In genomic region chrX:106135484-106135883, GRCm38 (mm10) we compare ENCODE assay signal across 15 mouse cellular contexts. TPM values are rescaled to one million over a fixed set of nuclear protein-coding genes. Genes with fewer than 3 reads are reported as not detected.
DNase-seq lines count a peak whose midpoint lies in the region; ATAC-seq and TF ChIP-seq lines count a peak whose summit lies in the region.
"Had no signal": no experiment of that assay in that cellular context is flagged by ENCODE, and none has a peak within 500 bp of the region (broad histone marks: within the 10 kb centered on the region; RNA-seq: fewer than 3 reads in every experiment).

No protein-coding gene starts in this region.

- H3K27ac ChIP-seq in spleen, adult 2 months (ENCODE audit: insufficient read depth, low read length): peak overlapping the region; percentile 63; the same call in 1 of the 2 replicates
- peak overlapping the region; percentile 70 for H3K27ac ChIP-seq in liver, postnatal 0 days (ENCODE audit: low read depth)
- 0 out of 2 replicates have a peak overlapping the region, but pooled peaks have one; percentile 45 for H3K27ac ChIP-seq in stomach, postnatal 0 days (replicated peaks)
- H3K27ac ChIP-seq: embryonic facial prominence, embryonic 12.5 days; midbrain, embryonic 15.5 days; neural tube, embryonic 15.5 days had no signal

- no peaks in the 10 kb centered on the region for H3K9me3 ChIP-seq in liver, postnatal 0 days (ENCODE audit: low read length)
- H3K9me3 ChIP-seq in stomach, postnatal 0 days (ENCODE audit: control insufficient read depth, low read length): no peaks in the 10 kb centered on the region
- H3K9me3 ChIP-seq: embryonic facial prominence, embryonic 12.5 days; midbrain, embryonic 15.5 days; neural tube, embryonic 15.5 days had no signal

- H3K4me2 ChIP-seq in liver, postnatal 0 days (ENCODE audit: low read depth, low read length): peak overlapping the region; percentile 32; the same call in 1 of the 2 replicates
- no peak overlapping the region for H3K4me2 ChIP-seq in stomach, postnatal 0 days (replicated peaks; ENCODE audit: low read depth)
- H3K4me2 ChIP-seq: embryonic facial prominence, embryonic 12.5 days; midbrain, embryonic 15.5 days; neural tube, embryonic 15.5 days had no signal

- no peak for TF ChIP-seq EP300 in liver, postnatal 0 days (IDR thresholded peaks at IDR 0.05; ENCODE audit: low read depth)
- TF ChIP-seq EP300 in stomach, postnatal 0 days (optimal IDR thresholded peaks at IDR 0.05): no peak

- no peak overlapping the region for H3K9ac ChIP-seq in liver, postnatal 0 days (replicated peaks)
- H3K9ac ChIP-seq in stomach, postnatal 0 days (ENCODE audit: low read length): no peak overlapping the region
- H3K9ac ChIP-seq: embryonic facial prominence, embryonic 12.5 days; midbrain, embryonic 15.5 days; neural tube, embryonic 15.5 days had no signal

- no peak for TF ChIP-seq POLR2A in spleen, adult 2 months (IDR thresholded peaks at IDR 0.05; ENCODE audit: low read depth, low read length)

- no peak for ATAC-seq in liver, postnatal 0 days
- no peak for ATAC-seq in stomach, postnatal 0 days (ENCODE audit: low FRiP score, low TSS enrichment)
- ATAC-seq: midbrain, embryonic 15.5 days had no signal

- TF ChIP-seq CTCF in spleen, adult 2 months (IDR thresholded peaks at IDR 0.05; ENCODE audit: extremely low read depth, insufficient read depth, insufficient read length, insufficient replicate concordance): no peak
- no peak for TF ChIP-seq CTCF in liver, postnatal 0 days (IDR thresholded peaks at IDR 0.05; ENCODE audit: low read depth)
- no peak for TF ChIP-seq CTCF in stomach, postnatal 0 days (IDR thresholded peaks at IDR 0.05; ENCODE audit: low read depth)

- 59% methylated on average over 4 of the region's 4 CpGs for WGBS in spleen, adult 2 months
- 71% methylated on average over 4 of the region's 4 CpGs for WGBS in liver, postnatal 0 days (ENCODE audit: insufficient replicate concordance)
- 68% methylated on average over 4 of the region's 4 CpGs for WGBS in stomach, postnatal 0 days

- no peaks in the 10 kb centered on the region for H3K27me3 ChIP-seq in spleen, adult 2 months (ENCODE audit: control insufficient read depth, insufficient read depth, low read length)
- no peaks in the 10 kb centered on the region for H3K27me3 ChIP-seq in liver, postnatal 0 days (ENCODE audit: insufficient read depth, low read length)
- no peaks in the 10 kb centered on the region for H3K27me3 ChIP-seq in stomach, postnatal 0 days (ENCODE audit: control insufficient read depth, insufficient read depth, low read length)
- H3K27me3 ChIP-seq: embryonic facial prominence, embryonic 12.5 days; midbrain, embryonic 15.5 days; neural tube, embryonic 15.5 days had no signal

- no peaks in the 10 kb centered on the region for H3K36me3 ChIP-seq in spleen, adult 2 months (ENCODE audit: control insufficient read depth, insufficient read depth, low read length)
- no peaks in the 10 kb centered on the region for H3K36me3 ChIP-seq in liver, postnatal 0 days (replicated peaks; ENCODE audit: insufficient read depth, low read length)
- no peaks in the 10 kb centered on the region for H3K36me3 ChIP-seq in stomach, postnatal 0 days (ENCODE audit: control insufficient read depth, insufficient read depth, low read length)
- H3K36me3 ChIP-seq: embryonic facial prominence, embryonic 12.5 days; midbrain, embryonic 15.5 days; neural tube, embryonic 15.5 days had no signal

- H3K4me1 ChIP-seq in spleen, adult 2 months (ENCODE audit: control insufficient read depth, insufficient read depth, insufficient read length): peaks cover 7% of the 10 kb centered on the region
- H3K4me1 ChIP-seq in liver, postnatal 0 days (ENCODE audit: insufficient read depth): peaks cover 13% of the 10 kb centered on the region
- H3K4me1 ChIP-seq in stomach, postnatal 0 days (replicated peaks; ENCODE audit: control insufficient read depth, insufficient read depth): no peaks in the 10 kb centered on the region
- H3K4me1 ChIP-seq: embryonic facial prominence, embryonic 12.5 days; midbrain, embryonic 15.5 days; neural tube, embryonic 15.5 days had no signal

- peak; percentile 6 for DNase-seq in adrenal gland, postnatal 14 days
- DNase-seq in adrenal gland, postnatal 36 days: no peak
- DNase-seq in spleen, adult 2 months (ENCODE audit: low read depth in 1 of 2, low spot score in 2 of 2): peak in 1 of 2 experiments; percentile 5
- no peak for DNase-seq in spleen, postnatal 10 days (ENCODE audit: low spot score in 2 of 2)
- DNase-seq in liver, postnatal 0 days: no peak
- no peak for DNase-seq in stomach, postnatal 0 days (ENCODE audit: low spot score)
- DNase-seq in cerebellum, postnatal 10 days: no peak
- no peak for DNase-seq in adrenal gland, adult 18-20 months (ENCODE audit: low spot score in 2 of 2)
- DNase-seq: cerebellum, adult 8-10 months; heart, postnatal 4 days; kidney, adult 11 months; right cerebral cortex, postnatal 14 days had no signal

- H3K4me3 ChIP-seq in spleen, adult 2 months (ENCODE audit: extremely low read depth, insufficient read depth, insufficient read length): no peak overlapping the region
- H3K4me3 ChIP-seq in liver, postnatal 0 days (ENCODE audit: low read depth, low read length): no peak overlapping the region
- no peak overlapping the region for H3K4me3 ChIP-seq in stomach, postnatal 0 days (ENCODE audit: low read depth, low read length)
- H3K4me3 ChIP-seq: embryonic facial prominence, embryonic 12.5 days; midbrain, embryonic 15.5 days; neural tube, embryonic 15.5 days had no signal

RNA-seq across cellular contexts. Expression of gene Tlr13, which starts 7.5 kb away (rescaled TPM):
- total RNA-seq in adrenal gland, postnatal 14 days (2021): 1.1 and 1.8 TPM in 2 replicates
- total RNA-seq in adrenal gland, postnatal 36 days (2021): 1 to 10 TPM; 2.0 to 2.2 TPM
- 2.3 and 2.4 TPM in 2 replicates for polyA plus RNA-seq in spleen, adult 2 months (2012; rRNA removed)
- polyA plus RNA-seq in liver, postnatal 0 days (2015; fragmentation: Nextera tagmentation; extraction: Ambion mirVana): 1.2 and 1.5 TPM in 2 replicates
- polyA plus RNA-seq in stomach, postnatal 0 days (2015; fragmentation: Nextera tagmentation; extraction: Ambion mirVana): 0.54 and 0.78 TPM in 2 replicates
- total RNA-seq in adrenal gland, adult 18-20 months (2021): 1 to 10 TPM; 2.1 to 4.3 TPM

RNA-seq across cellular contexts. Expression of gene Pgk1, which starts 51.4 kb away (rescaled TPM):
- total RNA-seq in adrenal gland, postnatal 14 days (2021): 400 and 401 TPM in 2 replicates
- 100 to 1,000 TPM; 319 to 359 TPM for total RNA-seq in adrenal gland, postnatal 36 days (2021)
- polyA plus RNA-seq in spleen, adult 2 months (2012; rRNA removed): 26.3 and 27.8 TPM in 2 replicates
- 192 and 201 TPM in 2 replicates for polyA plus RNA-seq in liver, postnatal 0 days (2015; fragmentation: Nextera tagmentation; extraction: Ambion mirVana)
- polyA plus RNA-seq in stomach, postnatal 0 days (2015; fragmentation: Nextera tagmentation; extraction: Ambion mirVana): 143 and 166 TPM in 2 replicates
- total RNA-seq in adrenal gland, adult 18-20 months (2021): 100 to 1,000 TPM; 349 to 508 TPM
